Mouse (Mus musculus) hindbrain, embryonic 14.5 days (tissue): ENCODE measurements around the gene Cdkl2. TPM values are rescaled to one million over a fixed set of nuclear protein-coding genes. Genes with fewer than 3 reads are reported as not detected.

Source experiments
- ATAC-seq: fragments of 200-750 bp; cut with Nextera tagmentation; 2 replicates; pipeline ENCODE4 v1.8.0; 2017; ENCODE audit warnings: moderate number of reproducible peaks, mild to moderate bottlenecking, moderate TSS enrichment, moderate library complexity; ENCODE audit not compliant: low FRiP score
- DNase-seq: peaks from one replicate; pipeline ENCODE4 v3.0.0-alpha.2; 2015; ENCODE audit warnings: low spot score
- H3K27ac ChIP-seq: fragments of 300-500 bp; sonication (generic); 2 replicates; pipeline ENCODE4 v1.5.1; 2014; ENCODE audit warnings: mild to moderate bottlenecking, moderate library complexity
- H3K27me3 ChIP-seq: fragments of 300-500 bp; sonication (generic); 2 replicates; pipeline ENCODE4 v1.6.1; 2014; ENCODE audit warnings: mild to moderate bottlenecking, low read length, mixed read lengths; ENCODE audit not compliant: control insufficient read depth, insufficient read depth
- H3K36me3 ChIP-seq: fragments of 300-500 bp; sonication (generic); replicated peaks from 2 replicates; pipeline ENCODE4 v1.6.1; 2014; ENCODE audit not compliant: control insufficient read depth, insufficient read depth
- H3K4me1 ChIP-seq: fragments of 300-500 bp; sonication (generic); replicated peaks from 2 replicates; pipeline ENCODE4 v1.6.1; 2014; ENCODE audit warnings: antibody characterized with exemption, low read length, mixed read lengths; ENCODE audit not compliant: control insufficient read depth, insufficient read depth
- H3K4me2 ChIP-seq: fragments of 300-500 bp; sonication (generic); replicated peaks from 2 replicates; pipeline ENCODE4 v1.6.1; 2014; ENCODE audit warnings: mild to moderate bottlenecking, moderate library complexity
- H3K4me3 ChIP-seq: fragments of 300-500 bp; sonication (generic); replicated peaks from 2 replicates; pipeline ENCODE4 v1.5.1; 2014; ENCODE audit warnings: mild to moderate bottlenecking, low read length
- H3K9ac ChIP-seq: fragments of 300-500 bp; sonication (generic); 2 replicates; pipeline ENCODE4 v1.6.1; 2014
- H3K9me3 ChIP-seq: fragments of 300-500 bp; sonication (generic); 2 replicates; pipeline ENCODE4 v1.6.1; 2016; ENCODE audit warnings: low read length; ENCODE audit not compliant: control insufficient read depth
- WGBS: fragments of 180-500 bp; shearing (Covaris S2); extraction: QIAGEN DNeasy Blood & Tissue Kit; methylation state at CpG from one replicate; pipeline ENCODE4 v1.1.7; 2014; 5-methylcytosine and 5-hydroxymethylcytosine counted together
- polyA plus RNA-seq: library from polyadenylated mRNA; unstranded; fragments of >200 nt; fragmentation: Nextera tagmentation; extraction: Ambion mirVana; gene quantifications from 2 replicates; pipeline ENCODE4 v1.2.1, GENCODE M21; 2014

The Cdkl2 gene
- 13.5 and 18.9 TPM in 2 replicates for polyA plus RNA-seq

DNA sequence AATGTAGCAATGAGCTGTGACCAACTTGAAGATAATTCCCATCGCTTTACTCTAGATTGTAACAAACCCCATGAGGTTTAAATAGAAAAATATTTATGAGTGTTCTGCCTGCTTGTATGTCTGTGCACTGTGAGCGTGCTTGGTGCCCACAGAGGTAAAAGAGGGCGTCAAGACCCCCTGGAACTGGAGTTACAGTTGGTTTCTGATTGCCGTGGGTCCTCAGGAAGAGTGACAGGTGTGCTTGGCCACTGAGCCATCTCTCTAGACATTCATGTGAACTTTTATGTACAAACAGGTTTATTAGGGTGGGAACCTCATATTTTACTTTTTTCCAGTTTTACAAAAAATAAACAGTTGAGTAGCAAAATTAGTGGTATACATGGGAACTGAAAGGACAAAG, at the start of gene Cdkl2:
Gene Cdkl2 (minus strand): TSS at position 101 of the 400 bp plus-strand sequence.
- Histone ChIP-seq H3K4me3 (peak within 1 kb of the TSS; percentile 62), H3K36me3 (no peaks in the 10 kb centered on the region), H3K27ac (peak within 1 kb of the TSS; percentile 33), H3K9me3 (no peaks in the 10 kb centered on the region), H3K4me1 (no peaks in the 10 kb centered on the region), H3K9ac (peak within 1 kb of the TSS; percentile 65), H3K4me2 (peak within 1 kb of the TSS; percentile 97), H3K27me3 (0 out of 2 replicates have a peak, but pooled peaks cover 11% of the 10 kb centered on the region)
- ATAC-seq: no peak
- WGBS: 68% methylated on average over 4 of the region's 4 CpGs
- no peak for DNase-seq

DNA sequence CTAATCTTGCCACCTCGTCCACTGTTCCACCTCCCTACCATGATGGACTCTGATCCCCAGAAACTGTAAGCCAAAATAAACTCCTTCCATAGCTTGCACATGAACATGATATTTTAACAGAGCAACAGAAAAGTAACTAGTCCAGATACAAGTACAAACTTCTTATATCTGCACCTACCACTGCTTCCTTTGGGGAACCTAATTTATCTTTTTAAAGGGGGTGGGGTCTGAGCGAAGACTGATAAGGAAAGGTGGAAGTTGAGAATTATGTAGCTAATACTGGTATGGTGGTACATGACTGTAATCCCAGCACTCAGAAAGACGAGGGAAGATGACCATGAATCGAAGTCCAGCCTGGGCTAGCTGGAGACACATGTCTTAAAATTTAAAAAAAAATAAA, 43.8 kb upstream of the Cdkl2 start:
- H3K4me1 ChIP-seq: peaks cover 11% of the 10 kb centered on the region; the same call in 1 of the 2 replicates
- DNase-seq: no peak
- no peak for ATAC-seq
- no peaks in the 10 kb centered on the region for H3K27me3 ChIP-seq
- no peak overlapping the region for H3K4me3 ChIP-seq
- no peak overlapping the region for H3K9ac ChIP-seq
- no peak overlapping the region for H3K27ac ChIP-seq
- H3K9me3 ChIP-seq: no peaks in the 10 kb centered on the region
- H3K4me2 ChIP-seq: no peak overlapping the region
- H3K36me3 ChIP-seq: no peaks in the 10 kb centered on the region
- WGBS: 94% methylated on average over 4 of the region's 4 CpGs

DNA sequence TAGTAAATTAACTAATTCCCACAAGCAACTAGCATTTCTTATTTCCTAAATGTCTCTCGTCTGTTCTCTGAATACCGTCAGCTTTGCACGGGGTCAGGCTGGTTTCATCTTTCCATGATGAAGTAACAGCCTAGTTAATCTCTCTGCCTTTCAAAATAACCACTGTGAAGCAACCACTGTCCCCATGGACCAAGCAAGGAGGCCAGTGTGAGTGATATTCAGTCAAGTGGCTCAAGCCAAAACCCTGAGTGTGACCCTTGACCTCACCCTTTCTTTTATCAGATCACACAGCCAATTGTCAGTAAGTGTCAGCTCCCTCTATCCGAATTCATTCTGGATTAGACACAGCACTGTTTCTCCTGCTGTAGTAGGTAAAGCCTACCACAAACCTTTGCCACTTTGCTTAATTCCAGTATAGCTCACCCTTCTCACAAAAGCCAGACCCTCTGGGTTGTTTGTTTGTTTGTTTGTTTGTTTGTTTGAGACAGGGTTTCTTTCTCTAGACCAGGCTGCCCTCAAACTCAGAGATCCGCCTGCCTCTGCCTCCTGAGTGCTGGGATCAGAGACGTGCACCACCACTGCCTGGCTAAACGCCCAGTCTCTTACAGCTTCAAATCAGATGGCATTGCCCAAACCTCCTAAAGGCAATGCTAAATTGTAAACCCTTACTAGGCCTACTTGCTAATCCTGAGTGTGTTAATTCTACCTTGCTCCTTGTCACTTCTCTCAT, 42.3 kb upstream of the Cdkl2 start:
- 85% methylated on average over 7 of the region's 7 CpGs for WGBS
- ATAC-seq: no peak
- no peak overlapping the region for H3K4me2 ChIP-seq
- peaks cover 25% of the 10 kb centered on the region for H3K4me1 ChIP-seq
- no peak overlapping the region for H3K4me3 ChIP-seq
- H3K36me3 ChIP-seq: no peaks in the 10 kb centered on the region
- H3K9ac ChIP-seq: no peak overlapping the region
- DNase-seq: no peak
- no peaks in the 10 kb centered on the region for H3K27me3 ChIP-seq
- no peaks in the 10 kb centered on the region for H3K9me3 ChIP-seq
- H3K27ac ChIP-seq: no peak overlapping the region

DNA sequence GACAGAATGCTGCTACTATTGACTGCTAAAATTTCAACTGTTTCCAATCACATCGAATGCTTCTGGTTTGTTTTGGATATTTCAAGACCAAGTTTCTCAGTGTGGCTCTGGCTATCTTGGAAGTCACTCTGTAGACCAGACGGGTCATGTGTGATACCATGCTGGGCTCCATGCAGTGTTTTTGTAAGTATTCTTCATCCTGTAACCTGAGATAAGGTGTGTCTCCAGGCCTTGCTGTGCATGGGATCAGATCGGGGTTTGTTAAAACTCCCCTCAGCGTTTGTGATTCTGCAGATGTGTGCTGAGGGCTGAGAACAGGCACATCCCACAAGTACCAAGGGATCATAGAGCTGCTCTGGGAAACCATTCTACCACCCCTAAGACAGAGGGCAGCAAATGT, 41.6 kb upstream of the Cdkl2 start:
- peaks cover 32% of the 10 kb centered on the region for H3K4me1 ChIP-seq
- no peaks in the 10 kb centered on the region for H3K27me3 ChIP-seq
- WGBS: 75% methylated on average over 4 of the region's 4 CpGs
- DNase-seq (no peak), ATAC-seq (no peak)
- H3K4me3 ChIP-seq: no peak overlapping the region
- H3K9me3 ChIP-seq: no peaks in the 10 kb centered on the region
- no peak overlapping the region for H3K27ac ChIP-seq
- no peak overlapping the region for H3K9ac ChIP-seq
- no peaks in the 10 kb centered on the region for H3K36me3 ChIP-seq
- H3K4me2 ChIP-seq: no peak overlapping the region

DNA sequence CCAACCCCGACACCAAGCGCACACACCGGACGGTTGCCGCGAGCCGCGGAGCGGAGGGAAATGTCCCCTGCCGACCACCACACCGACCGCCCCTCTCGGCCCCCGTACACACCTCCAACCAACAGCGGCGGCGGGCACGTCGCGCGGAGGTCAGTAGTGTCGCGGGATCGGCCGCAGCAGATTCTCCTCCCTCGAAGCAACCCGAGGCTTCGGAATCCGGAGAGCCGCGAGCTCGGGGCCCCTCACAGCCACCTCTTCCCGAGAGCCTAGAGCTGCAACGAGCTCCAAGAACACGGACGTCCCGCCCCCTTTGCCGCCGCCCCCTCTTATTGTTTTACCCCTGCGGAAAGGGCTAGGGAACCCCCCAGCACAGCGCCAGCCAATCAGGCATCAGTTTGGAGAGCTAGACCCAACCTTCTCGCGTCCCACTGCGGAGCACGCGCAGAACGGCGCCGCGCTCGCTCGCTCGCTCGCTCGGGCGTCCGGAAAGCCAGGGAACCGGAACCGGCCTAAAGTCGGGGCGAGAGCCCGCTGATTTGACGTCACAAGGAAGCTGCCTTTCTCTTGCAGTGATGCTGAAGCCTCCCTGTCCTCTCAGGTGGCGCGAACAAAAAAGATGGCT, 39.8 kb upstream of the Cdkl2 start, which contains the start of gene G3bp2:
Gene G3bp2 (minus strand): TSS at position 303 of the 622 bp plus-strand sequence.
- peak within 1 kb of the TSS; percentile 98 for H3K4me3 ChIP-seq
- peak within 1 kb of the TSS; percentile 79 for H3K4me2 ChIP-seq
- ATAC-seq: peak; percentile 99
- no peaks in the 10 kb centered on the region for H3K36me3 ChIP-seq
- WGBS: under 1% methylated on average over 65 of the region's 65 CpGs
- peak within 1 kb of the TSS; percentile 98 for H3K27ac ChIP-seq
- peak; percentile 99 for DNase-seq
- H3K9ac ChIP-seq: peak within 1 kb of the TSS; percentile 98
- H3K4me1 ChIP-seq: peaks cover 42% of the 10 kb centered on the region
- H3K9me3 ChIP-seq: no peaks in the 10 kb centered on the region
- no peaks in the 10 kb centered on the region for H3K27me3 ChIP-seq

DNA sequence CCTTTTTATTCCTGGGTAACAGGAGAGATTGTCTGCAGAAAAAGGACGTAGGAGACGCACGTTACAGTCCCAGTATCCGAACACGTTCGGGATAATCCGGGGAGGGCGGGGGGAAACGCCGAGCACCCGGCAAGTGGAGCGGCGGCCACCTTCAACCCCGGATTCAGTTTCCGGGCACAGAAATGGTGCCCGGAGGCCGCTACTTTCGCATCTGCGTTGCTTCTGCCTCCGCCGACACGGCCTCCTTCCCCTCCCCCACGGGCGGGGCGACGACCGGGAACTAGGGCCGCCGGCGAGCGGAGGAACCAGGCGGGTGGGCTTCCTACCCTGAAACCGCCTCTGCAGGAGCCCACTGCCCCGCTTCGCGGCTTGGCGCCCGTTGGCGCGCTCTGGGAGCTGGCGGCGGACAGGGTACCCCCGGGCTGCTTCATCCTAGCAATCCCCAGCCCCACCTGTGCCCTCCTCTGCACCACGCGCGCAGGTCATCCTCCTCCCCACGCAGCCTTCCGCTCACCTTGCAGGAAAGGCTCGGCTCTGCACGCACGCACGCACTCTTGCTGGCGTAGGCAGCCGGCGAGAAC, 39.2 kb upstream of the Cdkl2 start:
- Histone ChIP-seq H3K36me3 (no peaks in the 10 kb centered on the region), H3K9ac (peak overlapping the region; percentile 98), H3K4me3 (peak overlapping the region; percentile 98), H3K9me3 (no peaks in the 10 kb centered on the region), H3K4me1 (peaks cover 42% of the 10 kb centered on the region), H3K27ac (peak overlapping the region; percentile 98), H3K27me3 (no peaks in the 10 kb centered on the region), H3K4me2 (peak overlapping the region; percentile 79)
- under 1% methylated on average over 52 of the region's 55 CpGs for WGBS
- ATAC-seq (peak; percentile 5; the same call in 1 of the 2 replicates), DNase-seq (peak; percentile 42)

DNA sequence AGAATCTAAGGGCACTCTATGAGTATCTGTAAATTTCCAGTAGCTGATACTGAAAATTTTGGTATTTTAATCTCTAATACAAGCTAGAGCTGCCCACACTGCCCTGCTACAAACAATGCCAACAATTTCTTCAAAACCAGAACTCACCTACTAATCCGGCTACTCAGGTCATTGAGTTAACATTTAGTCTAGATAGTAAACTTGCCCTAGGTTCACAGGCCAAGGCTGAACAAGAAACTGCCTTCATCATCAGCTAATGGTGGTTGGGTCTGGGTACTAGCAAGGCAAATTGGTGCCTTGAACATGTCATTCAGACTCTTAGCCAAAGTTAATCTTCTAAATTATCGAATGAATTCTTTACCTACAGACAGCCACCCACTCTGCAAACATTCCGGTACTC, 37.6 kb upstream of the Cdkl2 start:
- Histone ChIP-seq H3K9me3 (no peaks in the 10 kb centered on the region), H3K4me2 (peak overlapping the region; percentile 79), H3K27me3 (no peaks in the 10 kb centered on the region), H3K4me1 (peaks cover 42% of the 10 kb centered on the region), H3K4me3 (peak overlapping the region; percentile 98), H3K36me3 (no peaks in the 10 kb centered on the region), H3K27ac (no peak overlapping the region), H3K9ac (peak overlapping the region; percentile 98)
- 73% methylated on average over 3 of the region's 3 CpGs for WGBS
- ATAC-seq: no peak
- DNase-seq: no peak

DNA sequence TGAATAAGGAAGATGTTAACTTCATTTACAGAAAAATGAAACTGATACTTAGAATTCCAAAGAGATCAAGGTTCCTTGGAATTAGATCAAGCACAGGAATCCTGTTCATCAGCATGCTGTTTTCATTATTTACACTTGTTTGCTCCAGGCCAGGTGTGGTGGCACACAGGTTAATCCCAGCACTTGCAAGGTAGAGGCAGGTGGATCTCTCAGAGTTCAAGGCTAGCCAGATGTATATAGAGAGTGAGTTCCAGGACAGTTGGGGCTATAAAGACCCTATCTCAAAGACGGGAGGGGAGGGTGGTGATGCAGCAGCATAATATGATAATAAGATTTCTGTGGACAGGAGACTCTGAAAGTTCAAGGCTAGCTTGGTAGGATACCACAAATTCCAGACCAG, 36.7 kb upstream of the Cdkl2 start:
- no peaks in the 10 kb centered on the region for H3K36me3 ChIP-seq
- no peaks in the 10 kb centered on the region for H3K27me3 ChIP-seq
- ATAC-seq (no peak), DNase-seq (no peak)
- H3K4me2 ChIP-seq: 0 out of 2 replicates have a peak overlapping the region, but pooled peaks have one; percentile 79
- H3K4me1 ChIP-seq: peaks cover 42% of the 10 kb centered on the region
- no peaks in the 10 kb centered on the region for H3K9me3 ChIP-seq
- 68% methylated on average over 1 of the region's 1 CpGs for WGBS
- no peak overlapping the region for H3K4me3 ChIP-seq
- no peak overlapping the region for H3K9ac ChIP-seq
- H3K27ac ChIP-seq: no peak overlapping the region

DNA sequence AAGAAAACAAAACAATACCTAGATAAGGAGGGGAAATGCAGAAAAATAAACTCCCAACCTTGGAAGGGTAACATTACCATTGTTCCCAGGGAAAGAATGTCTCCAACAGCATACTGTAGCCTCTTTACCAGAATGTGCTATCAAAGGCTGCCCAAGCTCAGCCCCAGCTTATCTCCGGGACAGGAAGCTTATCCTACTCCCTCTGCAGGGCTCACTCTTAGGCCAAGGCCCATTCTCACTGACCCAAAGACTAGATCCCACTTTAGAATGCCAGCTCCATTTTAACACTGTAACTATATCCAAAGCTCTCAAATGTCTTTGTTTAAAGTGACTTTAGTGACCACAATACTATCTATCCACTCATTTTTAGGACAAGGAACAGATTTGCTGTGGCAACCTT, 35.6 kb upstream of the Cdkl2 start:
- H3K4me1 ChIP-seq: peaks cover 33% of the 10 kb centered on the region
- no peak overlapping the region for H3K9ac ChIP-seq
- 71% methylated on average over 1 of the region's 1 CpGs for WGBS
- H3K36me3 ChIP-seq: no peaks in the 10 kb centered on the region
- no peak overlapping the region for H3K4me2 ChIP-seq
- no peak for DNase-seq
- no peaks in the 10 kb centered on the region for H3K27me3 ChIP-seq
- H3K27ac ChIP-seq: no peak overlapping the region
- no peak for ATAC-seq
- no peak overlapping the region for H3K4me3 ChIP-seq
- no peaks in the 10 kb centered on the region for H3K9me3 ChIP-seq
